Mouse (Mus musculus) myocyte (in vitro differentiated cells): ENCODE results near the gene Foxk1.

Source experiments
- E2F4 ChIP-seq: IDR thresholded peaks from one replicate; pipeline ENCODE4 v1.6.1; 2011; ENCODE audit warnings: mild to moderate bottlenecking, control low read depth, moderate library complexity; ENCODE audit not compliant: insufficient read depth
- MAX ChIP-seq: IDR thresholded peaks from one replicate; pipeline ENCODE4 v1.6.1; 2011; ENCODE audit warnings: low read depth, mild to moderate bottlenecking, control low read depth
- MYOD1 ChIP-seq, 3 experiments: IDR thresholded peaks; one replicate each; pipeline ENCODE4 v1.6.1; 2011; ENCODE audit warnings: control low read depth in 2 of 3, low read depth in 2 of 3, mild to moderate bottlenecking in 2 of 3, moderate library complexity in 1 of 3; ENCODE audit not compliant: insufficient read length in 2 of 3, control insufficient read depth in 1 of 3
- POLR2A ChIP-seq: IDR thresholded peaks from one replicate; pipeline ENCODE4 v1.6.1; 2011; ENCODE audit warnings: low read depth, mild to moderate bottlenecking, control low read depth, moderate library complexity; ENCODE audit not compliant: insufficient read length
- POLR2AphosphoS2 ChIP-seq: IDR thresholded peaks from one replicate; pipeline ENCODE4 v1.6.1; 2011; ENCODE audit warnings: low read depth, control low read depth; ENCODE audit not compliant: insufficient read length
- USF1 ChIP-seq: IDR thresholded peaks from one replicate; pipeline ENCODE4 v1.6.1; 2011; ENCODE audit warnings: low read depth, mild to moderate bottlenecking, control low read depth, moderate library complexity

DNA sequence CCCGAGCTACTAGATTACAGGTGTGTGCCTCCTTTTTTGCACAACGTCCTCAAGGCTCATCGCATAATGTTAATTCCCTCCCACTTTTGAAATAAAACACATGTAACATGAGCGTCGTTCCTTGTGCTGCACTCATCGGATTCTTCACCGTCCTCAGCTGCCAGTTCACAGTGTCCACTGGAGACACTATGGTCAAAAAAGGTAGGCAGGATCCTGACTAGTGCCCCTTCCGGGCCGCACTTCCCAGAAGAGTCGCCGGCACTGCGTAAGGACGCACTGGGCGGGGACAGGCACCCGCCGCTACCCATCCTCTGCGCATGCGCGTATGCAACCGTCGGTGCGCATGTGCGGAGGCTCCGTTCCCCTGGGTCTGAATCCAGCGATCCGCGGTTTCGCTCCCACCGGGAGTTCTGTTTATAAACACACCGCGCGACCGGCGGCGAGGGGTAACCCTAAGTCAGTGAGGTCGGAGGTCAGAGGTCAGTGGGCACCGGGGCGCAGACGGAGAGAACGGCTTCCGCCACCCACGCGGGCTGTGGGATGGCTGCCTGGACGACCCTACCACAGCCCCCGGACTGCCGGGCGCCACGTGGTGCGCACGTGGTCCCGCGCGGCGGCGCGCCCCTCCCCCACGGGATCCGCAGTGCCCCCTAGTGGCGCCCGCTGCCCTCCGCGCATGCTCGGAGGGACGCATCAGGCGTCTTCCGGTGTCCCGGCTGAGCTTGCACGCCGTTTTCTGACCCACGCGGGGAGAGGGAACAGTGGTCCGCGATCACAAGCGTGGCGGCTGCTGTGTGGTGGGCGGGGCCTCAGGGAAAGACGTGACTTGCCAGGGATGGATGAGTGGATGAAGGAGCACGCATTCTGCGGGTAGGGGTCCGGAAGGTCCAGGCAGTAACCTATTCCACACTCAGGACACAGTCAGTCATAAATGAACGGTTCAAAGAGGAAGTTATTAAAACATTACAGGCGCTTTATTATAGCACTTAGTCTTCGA lies 33.9 kb upstream of the Foxk1 start:
- peak; percentile 16 for TF ChIP-seq E2F4
- peak; percentile 86 for TF ChIP-seq POLR2AphosphoS2
- peak; percentile 90 for TF ChIP-seq POLR2A
- TF ChIP-seq MAX = peak; percentile 94
- TF ChIP-seq USF1 = peak; percentile 82
- peak in 1 of 3 experiments; percentile 34 for TF ChIP-seq MYOD1 (IDR thresholded peaks at IDR 0.05; ENCODE audit: control insufficient read depth in 1 of 3, insufficient read length in 2 of 3, low read depth in 2 of 3)
